In genomic region chr11:113669711-113670110, GRCm38 (mm10) we compare ENCODE assay signal across 31 mouse cellular contexts. TPM values are rescaled to one million over a fixed set of nuclear protein-coding genes. Genes with fewer than 3 reads are reported as not detected.
"Had no signal": no experiment of that assay in that cellular context is flagged by ENCODE, and none has a peak within 500 bp of the region (broad histone marks: within the 10 kb centered on the region; RNA-seq: fewer than 3 reads in every experiment).

No protein-coding gene starts in this region.

- DNase-seq: forebrain, postnatal 0 days; gastrocnemius, adult 2 months; gastrocnemius, postnatal 10 days; gastrocnemius, postnatal 25 days; heart, adult 18-20 months; heart, postnatal 14 days; heart, postnatal 36 days; kidney, adult 11 months; kidney, adult 2 months; kidney, adult 9 months; kidney, postnatal 14 days; kidney, postnatal 36 days had no signal

- H3K27ac ChIP-seq: gastrocnemius, adult 2 months; heart, embryonic 13.5 days; heart, embryonic 15.5 days; hindbrain, embryonic 13.5 days; hindbrain, embryonic 15.5 days; hindbrain, postnatal 0 days; kidney, embryonic 15.5 days; kidney, postnatal 0 days; left cerebral cortex, adult 2 months; limb, embryonic 10.5 days; limb, embryonic 12.5 days had no signal

- H3K9me3 ChIP-seq: heart, embryonic 13.5 days; heart, embryonic 15.5 days; hindbrain, embryonic 13.5 days; hindbrain, embryonic 15.5 days; kidney, embryonic 15.5 days; limb, embryonic 10.5 days; limb, embryonic 12.5 days had no signal

- H3K4me2 ChIP-seq: heart, embryonic 11.5 days; heart, embryonic 13.5 days; heart, embryonic 15.5 days; hindbrain, embryonic 13.5 days; hindbrain, embryonic 15.5 days; kidney, embryonic 15.5 days; limb, embryonic 12.5 days had no signal

- H3K27me3 ChIP-seq: heart, embryonic 13.5 days; heart, embryonic 15.5 days; hindbrain, embryonic 13.5 days; hindbrain, embryonic 15.5 days; kidney, embryonic 15.5 days; limb, embryonic 12.5 days had no signal

- H3K9ac ChIP-seq: forebrain, postnatal 0 days; heart, embryonic 13.5 days; heart, embryonic 15.5 days; hindbrain, embryonic 13.5 days; hindbrain, embryonic 15.5 days; kidney, embryonic 15.5 days; limb, embryonic 12.5 days had no signal

- H3K4me3 ChIP-seq: gastrocnemius, adult 2 months; heart, embryonic 13.5 days; heart, embryonic 15.5 days; hindbrain, embryonic 13.5 days; hindbrain, embryonic 15.5 days; kidney, embryonic 15.5 days; left cerebral cortex, adult 2 months; limb, embryonic 10.5 days; limb, embryonic 12.5 days had no signal

- ATAC-seq: forebrain, postnatal 0 days; hindbrain, postnatal 0 days; intestine, embryonic 16.5 days had no signal

RNA-seq across cellular contexts. Expression of gene Cpsf4l, which starts 40.1 kb away (rescaled TPM):
- total RNA-seq: forebrain, postnatal 0 days; gastrocnemius, adult 2 months; gastrocnemius, postnatal 10 days; gastrocnemius, postnatal 25 days; gastrocnemius, postnatal 4 days; granulocyte monocyte progenitor cell, adult 5-6 weeks; heart, adult 18-20 months; heart, adult 8-10 months; heart, postnatal 36 days; hematopoietic stem cell, adult 5-6 weeks; hindbrain, postnatal 0 days; layer of hippocampus, adult 18-20 months; layer of hippocampus, postnatal 10 days; left cerebral cortex, adult 2 months; left cerebral cortex, postnatal 36 days had no signal
